Mouse (Mus musculus): ENCODE results near the gene Pkp3. TPM values are rescaled to one million over a fixed set of nuclear protein-coding genes. Genes with fewer than 3 reads are reported as not detected.

Pkp3 gene
- polyA plus RNA-seq, 2 experiments: 0.33 to 0.36 TPM

DNA sequence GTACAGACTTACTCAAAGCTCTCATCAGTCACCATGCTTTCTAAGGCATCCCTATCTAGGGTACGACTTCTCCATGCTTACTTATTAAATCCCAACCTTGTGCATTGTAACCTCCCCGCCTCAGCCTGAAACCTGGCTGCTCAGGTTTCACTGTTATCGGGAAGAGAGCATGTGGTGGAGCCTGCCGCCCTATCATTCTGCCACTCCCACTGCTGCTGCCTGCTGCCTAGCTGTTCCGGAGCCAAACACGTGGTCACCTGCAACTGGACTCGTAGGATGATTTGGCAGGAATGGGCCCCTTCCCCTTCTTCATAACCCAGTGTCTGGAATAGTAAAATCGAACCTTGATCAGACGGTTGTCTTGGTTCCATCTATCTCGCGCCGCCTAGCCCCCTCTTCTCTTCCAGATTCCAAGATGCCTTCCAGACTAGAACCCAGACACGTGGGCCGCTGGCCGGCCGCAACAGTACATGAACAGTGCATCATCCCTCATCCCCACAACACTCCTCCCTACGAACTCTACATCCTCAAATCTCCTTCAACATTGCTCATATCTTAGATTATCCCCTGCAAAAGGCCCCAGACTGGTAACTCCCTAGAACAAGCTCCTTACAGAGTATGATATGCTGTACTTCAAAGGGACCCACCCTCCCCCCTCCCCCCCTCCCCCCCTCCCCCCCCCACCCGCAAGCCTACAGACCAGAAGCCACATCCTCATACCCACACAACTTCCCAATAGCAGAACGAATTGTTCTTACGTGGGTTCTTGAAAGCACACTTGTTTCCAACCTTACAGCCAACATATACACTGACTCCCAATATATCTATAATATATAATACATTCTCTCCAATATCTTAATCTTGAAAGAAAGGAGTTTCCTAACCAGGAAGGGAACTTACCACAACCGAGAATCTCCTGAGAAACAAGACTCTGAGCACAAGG lies 39.7 kb upstream of the Pkp3 start:
- no peak overlapping the region; the same call in 1 of the 2 replicates for H3K4me2 ChIP-seq (ENCODE audit: low read depth)

DNA sequence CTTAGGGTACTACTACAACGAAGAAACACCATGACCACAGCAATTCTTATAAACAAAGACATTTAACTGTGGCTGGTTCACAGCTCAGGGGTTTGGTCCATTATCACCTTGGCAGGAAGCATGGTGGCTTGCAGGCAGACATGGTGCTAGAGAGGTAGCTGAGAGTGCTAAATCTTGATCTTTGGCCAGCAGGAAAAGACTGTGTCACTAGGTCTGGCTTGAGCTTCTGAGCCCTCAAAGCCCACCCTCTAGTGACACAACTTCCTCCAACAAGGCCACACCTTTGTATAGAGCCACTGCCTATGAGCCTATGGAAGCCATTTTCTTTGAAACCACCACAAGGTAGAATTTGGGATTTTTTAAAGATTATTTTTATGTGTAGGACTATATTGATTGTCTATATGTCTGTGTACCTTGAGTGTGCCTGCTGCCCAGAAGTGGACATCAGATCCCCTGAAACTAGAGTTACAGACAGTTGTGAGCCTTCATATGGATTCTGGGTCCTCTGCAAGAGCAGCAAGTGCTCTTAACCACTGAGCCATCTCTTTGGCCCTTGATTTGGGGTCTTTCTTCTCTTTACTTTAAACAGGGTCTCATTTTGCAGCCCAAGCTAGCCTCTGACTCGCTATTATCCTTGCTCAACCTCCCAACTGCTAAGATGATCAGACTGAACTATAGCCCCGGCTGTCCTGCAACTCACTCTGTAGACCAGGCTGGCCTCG lies 38.5 kb upstream of the Pkp3 start:
- Histone ChIP-seq H3K4me2 (ENCODE audit: low read depth) (no peak overlapping the region), H3K9me3 (ENCODE audit: control insufficient read depth, low read length) (no peaks in the 10 kb centered on the region), H3K36me3 (replicated peaks; ENCODE audit: control insufficient read depth, insufficient read depth, low read depth) (no peaks in the 10 kb centered on the region), H3K4me1 (replicated peaks; ENCODE audit: control insufficient read depth in 2 of 2, insufficient read depth in 2 of 2, low read length in 1 of 2) (peaks cover 34 to 42% of the 10 kb centered on the region in 2 experiments), H3K4me3 (ENCODE audit: insufficient read depth in 1 of 2, low read depth in 2 of 2, low read length in 2 of 2) (no peak overlapping the region), H3K9ac (replicated peaks) (no peak overlapping the region), H3K27ac (no peak overlapping the region), H3K27me3 (ENCODE audit: control insufficient read depth, insufficient read depth, low read length) (no peaks in the 10 kb centered on the region)
- ATAC-seq (ENCODE audit: insufficient read depth) (no peak), DNase-seq (ENCODE audit: low read depth in 3 of 3, low spot score in 3 of 3) (no peak)
- WGBS (ENCODE audit: insufficient replicate concordance): 86% methylated on average over 4 of the region's 4 CpGs
- no peak for TF ChIP-seq EP300 (IDR thresholded peaks at IDR 0.05; ENCODE audit: low read depth)
- TF ChIP-seq CTCF (IDR thresholded peaks at IDR 0.05; ENCODE audit: low read depth): no peak

More for the DNA sequence above, 39.7 kb upstream of the Pkp3 start:
- Histone ChIP-seq H3K4me1 (replicated peaks; ENCODE audit: control insufficient read depth in 2 of 2, insufficient read depth in 2 of 2, low read length in 1 of 2) (peaks cover 26 to 39% of the 10 kb centered on the region in 2 experiments), H3K4me3 (ENCODE audit: insufficient read depth in 1 of 2, low read depth in 2 of 2, low read length in 2 of 2) (no peak overlapping the region), H3K9ac (replicated peaks) (no peak overlapping the region), H3K36me3 (replicated peaks; ENCODE audit: control insufficient read depth, insufficient read depth, low read depth) (no peaks in the 10 kb centered on the region), H3K9me3 (ENCODE audit: control insufficient read depth, low read length) (no peaks in the 10 kb centered on the region), H3K27ac (no peak overlapping the region), H3K27me3 (ENCODE audit: control insufficient read depth, insufficient read depth, low read length) (no peaks in the 10 kb centered on the region)
- TF ChIP-seq CTCF (IDR thresholded peaks at IDR 0.05; ENCODE audit: low read depth) (no peak), EP300 (IDR thresholded peaks at IDR 0.05; ENCODE audit: low read depth) (peak; percentile 44)
- no peak for DNase-seq (ENCODE audit: low read depth in 3 of 3, low spot score in 3 of 3)
- peak; percentile 68 for ATAC-seq (ENCODE audit: insufficient read depth)
- WGBS (ENCODE audit: insufficient replicate concordance): 34% methylated on average over 20 of the region's 21 CpGs

DNA sequence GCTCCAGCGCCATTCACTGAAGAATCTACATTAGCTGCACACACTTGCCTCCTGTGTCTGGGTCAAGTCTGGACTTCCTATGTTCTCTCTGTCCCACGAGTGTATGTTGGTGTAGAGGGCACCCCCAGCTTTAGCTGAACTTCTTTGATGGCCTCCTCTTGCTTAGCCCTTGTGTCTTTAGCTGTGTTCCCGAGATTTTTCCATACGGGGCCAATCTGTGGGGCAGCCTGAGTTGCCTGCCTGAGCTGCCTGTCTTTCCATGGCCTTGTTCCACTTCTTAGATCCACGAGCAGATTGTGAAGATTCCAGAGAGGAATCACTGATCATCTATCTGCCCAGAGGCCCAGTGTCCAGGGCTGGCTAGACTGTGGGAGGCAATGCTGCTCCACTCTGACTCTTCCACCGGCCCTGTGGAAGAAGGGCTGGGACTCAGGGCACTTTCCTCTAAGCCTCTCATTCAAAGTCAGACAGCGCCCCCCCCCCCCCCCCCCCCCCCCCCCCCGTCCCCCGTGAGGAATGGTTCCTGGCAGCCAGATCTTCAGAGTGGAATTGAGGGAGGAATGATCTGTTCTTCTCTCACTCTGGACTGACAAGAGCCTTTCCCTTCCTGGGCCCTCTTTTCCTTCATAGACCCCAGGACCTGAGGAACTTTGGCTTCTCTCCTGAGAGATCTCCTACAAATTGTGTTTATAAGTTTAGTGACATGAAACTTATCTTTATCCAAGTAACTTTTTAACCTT lies 37.0 kb upstream of the Pkp3 start:
- Histone ChIP-seq H3K4me1 (replicated peaks; ENCODE audit: control insufficient read depth in 2 of 2, insufficient read depth in 2 of 2, low read length in 1 of 2) (peaks cover 34 to 45% of the 10 kb centered on the region in 2 experiments), H3K27me3 (ENCODE audit: control insufficient read depth, insufficient read depth, low read length) (no peaks in the 10 kb centered on the region), H3K9ac (replicated peaks) (no peak overlapping the region), H3K9me3 (ENCODE audit: control insufficient read depth, low read length) (no peaks in the 10 kb centered on the region), H3K4me2 (ENCODE audit: low read depth) (no peak overlapping the region), H3K27ac (peak overlapping the region; percentile 60), H3K4me3 (ENCODE audit: insufficient read depth in 1 of 2, low read depth in 2 of 2, low read length in 2 of 2) (no peak overlapping the region), H3K36me3 (replicated peaks; ENCODE audit: control insufficient read depth, insufficient read depth, low read depth) (no peaks in the 10 kb centered on the region)
- no peak for TF ChIP-seq EP300 (IDR thresholded peaks at IDR 0.05; ENCODE audit: low read depth)
- TF ChIP-seq CTCF (IDR thresholded peaks at IDR 0.05; ENCODE audit: low read depth): no peak
- ATAC-seq (ENCODE audit: insufficient read depth): no peak
- DNase-seq (ENCODE audit: low read depth in 3 of 3, low spot score in 3 of 3): no peak
- 61% methylated on average over 6 of the region's 9 CpGs for WGBS (ENCODE audit: insufficient replicate concordance)

DNA sequence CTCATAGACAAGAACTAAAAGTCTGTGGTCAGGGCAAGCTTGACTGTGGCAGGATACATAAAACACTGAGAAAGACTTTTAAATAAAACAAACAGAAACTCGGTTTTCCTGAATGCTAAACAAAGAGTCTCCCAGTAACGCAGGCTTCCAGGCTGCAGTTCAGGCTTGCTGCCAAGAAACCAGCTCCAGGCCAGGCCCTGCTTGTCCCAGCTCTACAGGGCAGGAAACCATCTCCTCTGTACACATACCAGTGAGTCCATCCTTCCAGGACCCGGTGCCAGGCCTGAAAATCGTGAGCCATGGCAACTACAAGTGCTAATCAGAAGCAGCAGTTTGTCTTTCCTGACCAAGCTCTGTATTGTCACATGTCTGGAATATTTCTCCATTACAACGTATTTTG lies 36.4 kb upstream of the Pkp3 start:
- Histone ChIP-seq H3K4me1 (replicated peaks; ENCODE audit: control insufficient read depth in 2 of 2, insufficient read depth in 2 of 2, low read length in 1 of 2) (peaks cover 38 to 50% of the 10 kb centered on the region in 2 experiments), H3K27me3 (ENCODE audit: control insufficient read depth, insufficient read depth, low read length) (no peaks in the 10 kb centered on the region), H3K27ac (peak overlapping the region; percentile 60), H3K36me3 (replicated peaks; ENCODE audit: control insufficient read depth, insufficient read depth, low read depth) (no peaks in the 10 kb centered on the region), H3K9ac (replicated peaks) (no peak overlapping the region), H3K4me2 (ENCODE audit: low read depth) (no peak overlapping the region), H3K9me3 (ENCODE audit: control insufficient read depth, low read length) (no peaks in the 10 kb centered on the region), H3K4me3 (ENCODE audit: insufficient read depth in 1 of 2, low read depth in 2 of 2, low read length in 2 of 2) (no peak overlapping the region)
- no peak for ATAC-seq (ENCODE audit: insufficient read depth)
- TF ChIP-seq EP300 (IDR thresholded peaks at IDR 0.05; ENCODE audit: low read depth) (no peak), CTCF (IDR thresholded peaks at IDR 0.05; ENCODE audit: low read depth) (no peak)
- DNase-seq (ENCODE audit: low read depth in 3 of 3, low spot score in 3 of 3): no peak
- WGBS (ENCODE audit: insufficient replicate concordance): 30% methylated on average over 5 of the region's 5 CpGs

Measured in liver, embryonic 14.5 days (tissue).